Mouse (Mus musculus): ENCODE measurements around the gene Abhd14b. TPM values are rescaled to one million over a fixed set of nuclear protein-coding genes. Genes with fewer than 3 reads are reported as not detected.
A peak's percentile ranks its signal among the peaks of the same experiment; 100 is the strongest.

The Abhd14b gene
- polyA plus RNA-seq, 1 experiment: 16.8 TPM

DNA sequence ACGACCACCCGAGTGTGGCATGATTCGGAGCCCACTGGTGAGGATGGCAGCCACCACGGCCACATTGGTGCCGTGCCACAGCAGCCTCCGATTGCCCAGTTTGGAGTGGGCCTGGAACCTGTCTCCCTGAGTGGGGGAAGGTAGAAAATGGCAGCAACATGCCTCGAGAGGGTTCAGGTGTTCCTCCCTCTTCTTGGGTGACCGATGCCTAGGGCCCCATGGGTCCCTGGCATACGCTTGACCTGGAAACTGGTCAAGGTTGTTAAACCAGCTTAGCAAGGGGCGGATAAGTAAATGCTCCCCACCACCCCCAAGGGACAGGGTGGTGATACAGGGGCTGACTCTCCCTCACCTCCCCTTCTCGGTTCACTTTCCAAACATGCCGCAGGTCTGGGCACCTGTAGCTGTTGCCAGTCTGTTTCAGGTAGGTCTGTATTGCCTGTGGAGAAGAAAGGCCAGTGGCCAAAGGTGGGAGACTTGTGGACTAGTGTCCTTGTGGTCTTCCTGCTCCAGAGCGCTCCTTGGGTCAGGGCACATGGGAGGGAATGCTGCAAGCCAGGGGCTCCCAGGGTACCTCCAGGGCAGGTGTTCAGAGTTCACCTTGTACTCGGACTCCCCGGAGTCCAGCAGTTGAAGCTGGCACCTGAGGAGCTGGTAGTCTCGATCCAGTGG lies 26.0 kb downstream of the Abhd14b start:
- H3K4me3 ChIP-seq (ENCODE audit: insufficient read depth, low read length): no peak overlapping the region
- H3K27ac ChIP-seq (ENCODE audit: insufficient read depth, low read length): no peak overlapping the region
- no peak for TF ChIP-seq POLR2A (IDR thresholded peaks at IDR 0.05; ENCODE audit: low read depth, low read length)
- TF ChIP-seq CTCF (IDR thresholded peaks at IDR 0.05; ENCODE audit: borderline replicate concordance, insufficient read depth, low read length): no peak
- H3K4me1 ChIP-seq (ENCODE audit: control insufficient read depth, insufficient read depth, low read length): peaks cover 9% of the 10 kb centered on the region

DNA sequence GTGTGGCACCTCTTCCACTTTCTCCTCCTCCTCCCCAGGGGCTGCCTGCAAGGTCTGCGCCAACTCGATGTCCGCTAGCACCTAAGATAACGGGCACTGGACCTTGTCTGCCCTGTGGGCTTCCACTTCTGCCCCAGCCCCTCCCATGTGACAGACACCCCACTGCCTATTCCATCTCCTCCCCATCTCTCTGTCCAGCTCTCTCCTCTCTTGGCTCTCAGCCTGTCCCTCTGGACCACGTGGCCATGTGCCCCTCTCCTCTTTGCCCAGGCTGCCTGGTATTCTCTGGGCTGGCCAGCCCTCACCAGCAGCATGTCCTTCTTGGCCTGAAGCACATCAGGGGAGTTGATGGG lies 26.5 kb downstream of the Abhd14b start:
- peaks cover 9% of the 10 kb centered on the region for H3K4me1 ChIP-seq (ENCODE audit: control insufficient read depth, insufficient read depth, low read length)
- H3K4me3 ChIP-seq (ENCODE audit: insufficient read depth, low read length): no peak overlapping the region
- H3K27ac ChIP-seq (ENCODE audit: insufficient read depth, low read length): no peak overlapping the region
- TF ChIP-seq CTCF (IDR thresholded peaks at IDR 0.05; ENCODE audit: borderline replicate concordance, insufficient read depth, low read length) (no peak), POLR2A (IDR thresholded peaks at IDR 0.05; ENCODE audit: low read depth, low read length) (no peak)

DNA sequence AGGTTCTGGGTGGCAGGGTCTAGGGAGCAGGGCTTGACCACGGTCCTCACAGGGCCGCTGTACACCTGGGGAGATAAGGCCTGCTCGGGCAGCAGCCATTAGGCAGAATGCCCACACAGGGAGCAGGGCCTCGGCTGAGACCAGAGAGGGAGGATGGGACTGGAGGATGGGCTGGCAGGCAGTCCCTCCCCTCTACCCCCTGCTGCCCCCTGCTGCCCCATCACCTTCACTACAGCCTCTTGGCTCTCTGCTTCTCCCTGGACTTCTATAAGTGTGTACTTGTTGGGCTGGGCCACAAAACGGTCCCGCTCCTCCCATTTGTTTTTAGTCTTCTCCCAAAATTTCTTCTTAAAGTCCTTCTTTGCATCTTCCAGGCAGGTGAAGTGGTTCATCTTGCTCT lies 27.2 kb downstream of the Abhd14b start:
- no peak overlapping the region for H3K27ac ChIP-seq (ENCODE audit: insufficient read depth, low read length)
- H3K4me1 ChIP-seq (ENCODE audit: control insufficient read depth, insufficient read depth, low read length): peaks cover 9% of the 10 kb centered on the region
- TF ChIP-seq CTCF (IDR thresholded peaks at IDR 0.05; ENCODE audit: borderline replicate concordance, insufficient read depth, low read length) (peak; percentile 56; the same call in 1 of the 2 replicates), POLR2A (IDR thresholded peaks at IDR 0.05; ENCODE audit: low read depth, low read length) (no peak)
- H3K4me3 ChIP-seq (ENCODE audit: insufficient read depth, low read length): peak overlapping the region; percentile 53; the same call in 1 of the 2 replicates

DNA sequence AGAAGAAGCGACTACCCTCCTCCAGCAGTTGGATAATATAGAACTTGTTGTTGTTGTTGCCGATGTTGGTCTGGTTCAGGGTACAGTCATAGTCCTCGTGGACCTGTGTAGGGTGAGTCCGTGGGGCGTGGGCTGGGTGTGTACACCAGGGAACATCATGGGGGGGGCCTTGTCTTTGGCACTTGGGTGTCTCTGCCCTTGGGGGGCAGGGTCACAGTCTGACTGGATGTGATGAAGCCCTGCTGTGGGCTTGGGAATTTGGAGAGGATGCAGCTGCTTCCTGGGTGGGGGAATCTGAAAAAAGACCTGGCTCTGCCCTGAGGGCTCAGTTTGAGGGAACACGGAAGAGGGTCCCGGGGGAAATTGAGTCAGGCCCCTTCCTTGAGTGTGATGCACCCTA lies 27.8 kb downstream of the Abhd14b start:
- no peak for TF ChIP-seq CTCF (IDR thresholded peaks at IDR 0.05; ENCODE audit: borderline replicate concordance, insufficient read depth, low read length)
- no peak for TF ChIP-seq POLR2A (IDR thresholded peaks at IDR 0.05; ENCODE audit: low read depth, low read length)
- peak overlapping the region; percentile 99 for H3K27ac ChIP-seq (ENCODE audit: insufficient read depth, low read length)
- peaks cover 9% of the 10 kb centered on the region for H3K4me1 ChIP-seq (ENCODE audit: control insufficient read depth, insufficient read depth, low read length)
- peak overlapping the region; percentile 53 for H3K4me3 ChIP-seq (ENCODE audit: insufficient read depth, low read length)

DNA sequence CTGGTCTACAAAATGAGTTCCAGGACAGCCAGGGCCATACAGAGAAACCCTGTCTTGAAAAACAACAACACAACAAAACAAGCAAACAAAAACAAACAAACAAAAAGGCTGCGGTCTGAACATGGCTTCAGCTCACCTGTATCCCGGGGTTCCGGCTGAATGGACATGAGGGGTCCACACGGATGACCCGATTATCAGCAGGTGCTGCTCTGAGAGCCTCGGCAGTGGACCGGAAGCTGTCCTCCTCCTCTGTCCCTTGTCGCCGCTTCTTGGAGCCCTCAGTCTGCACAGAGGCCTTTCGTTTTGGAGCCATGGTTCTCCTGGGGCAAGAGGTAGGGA lies 28.4 kb downstream of the Abhd14b start, which contains the start of gene Rrp9:
TSS of gene Rrp9 (plus strand) at position 301 of the 339 bp plus-strand sequence.
- TF ChIP-seq POLR2A (IDR thresholded peaks at IDR 0.05; ENCODE audit: low read depth, low read length) (no peak), CTCF (IDR thresholded peaks at IDR 0.05; ENCODE audit: borderline replicate concordance, insufficient read depth, low read length) (no peak)
- H3K4me1 ChIP-seq (ENCODE audit: control insufficient read depth, insufficient read depth, low read length): peaks cover 9% of the 10 kb centered on the region
- peak within 1 kb of the TSS; percentile 99 for H3K27ac ChIP-seq (ENCODE audit: insufficient read depth, low read length)
- H3K4me3 ChIP-seq (ENCODE audit: insufficient read depth, low read length): peak within 1 kb of the TSS; percentile 53

DNA sequence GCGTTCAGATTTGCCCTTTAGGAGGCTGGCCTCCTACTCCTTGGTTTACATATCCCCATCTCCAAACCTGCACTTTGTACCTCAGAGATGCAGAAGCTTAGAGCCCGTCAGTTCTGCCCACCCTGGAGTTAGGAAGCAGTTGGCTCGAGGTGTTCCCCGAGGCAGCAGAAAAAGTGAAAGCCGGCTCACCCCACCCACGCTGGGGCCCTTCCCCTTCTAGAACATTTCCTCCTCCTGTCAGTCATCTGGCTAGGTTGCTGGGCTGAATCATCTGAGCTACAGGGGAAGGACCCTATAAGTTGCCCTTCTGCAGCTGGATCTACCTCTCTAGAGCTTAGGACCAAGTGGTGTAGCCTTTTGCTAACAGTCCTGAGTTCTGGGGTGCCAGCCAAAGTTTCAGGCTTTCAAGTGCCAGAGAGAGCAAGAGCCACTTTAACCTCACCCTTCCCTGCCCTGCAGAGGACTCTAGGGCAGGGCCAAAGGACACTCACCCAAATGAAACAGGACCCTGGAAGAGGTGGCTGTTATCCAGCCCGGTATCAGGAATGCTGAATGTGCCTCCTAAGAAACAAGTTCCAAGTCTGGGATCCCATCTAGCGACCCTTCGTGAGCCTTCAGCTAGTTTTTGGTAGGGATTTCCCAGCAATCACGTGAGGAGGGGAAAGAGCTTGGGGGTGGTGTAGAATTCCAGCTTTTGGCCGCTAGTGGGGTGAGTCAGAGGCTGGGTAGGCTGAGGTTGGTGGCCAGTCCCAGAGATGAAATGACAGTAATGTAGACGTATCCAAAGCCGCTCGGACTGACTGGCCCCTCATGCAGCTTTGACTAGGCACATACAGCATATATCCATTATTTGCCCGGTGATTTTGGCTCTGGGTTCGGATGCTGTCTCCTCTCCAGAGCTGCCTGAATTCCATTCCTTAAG lies 29.0 kb downstream of the Abhd14b start:
- Histone ChIP-seq H3K27ac (ENCODE audit: insufficient read depth, low read length) (peak overlapping the region; percentile 99), H3K4me1 (ENCODE audit: control insufficient read depth, insufficient read depth, low read length) (peaks cover 9% of the 10 kb centered on the region), H3K4me3 (ENCODE audit: insufficient read depth, low read length) (peak overlapping the region; percentile 53)
- TF ChIP-seq POLR2A (IDR thresholded peaks at IDR 0.05; ENCODE audit: low read depth, low read length) (peak; percentile 67), CTCF (IDR thresholded peaks at IDR 0.05; ENCODE audit: borderline replicate concordance, insufficient read depth, low read length) (no peak)

DNA sequence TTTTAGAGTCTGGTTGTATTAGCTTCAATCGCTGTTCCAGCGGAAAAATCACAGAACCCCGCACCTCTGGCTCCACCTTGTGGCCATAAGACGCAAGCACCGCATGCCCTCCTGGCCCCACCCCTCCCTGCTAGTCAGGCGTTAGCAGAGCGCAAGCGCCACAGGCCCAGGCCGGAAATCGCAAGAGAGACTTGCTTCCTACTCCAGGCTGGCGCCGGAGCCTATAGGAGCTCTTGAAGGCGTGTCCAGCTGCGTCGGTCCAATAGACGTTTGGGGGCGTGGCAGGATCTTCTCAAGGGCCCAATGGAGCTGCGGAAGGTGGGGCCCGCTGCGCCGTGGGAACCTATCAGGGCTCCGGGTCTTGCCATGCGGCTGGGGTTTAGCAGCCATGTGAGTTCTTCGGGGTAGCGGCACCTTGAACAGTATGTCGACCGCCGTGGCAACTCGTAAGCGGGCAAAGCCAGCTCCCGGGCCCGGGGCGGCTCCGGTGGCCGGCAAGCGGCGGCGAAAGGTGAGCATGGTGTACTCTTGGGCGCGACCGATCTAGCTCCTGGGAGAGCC lies 29.7 kb downstream of the Abhd14b start, which contains the start of gene Parp3:
TSS of gene Parp3 (minus strand) at position 26 of the 561 bp plus-strand sequence.
- H3K27ac ChIP-seq (ENCODE audit: insufficient read depth, low read length): peak within 1 kb of the TSS; percentile 99
- peaks cover 9% of the 10 kb centered on the region for H3K4me1 ChIP-seq (ENCODE audit: control insufficient read depth, insufficient read depth, low read length)
- 0 out of 2 replicates have a peak, but pooled peaks have one; percentile 48 for TF ChIP-seq POLR2A (IDR thresholded peaks at IDR 0.05; ENCODE audit: low read depth, low read length)
- TF ChIP-seq CTCF (IDR thresholded peaks at IDR 0.05; ENCODE audit: borderline replicate concordance, insufficient read depth, low read length): peak; percentile 86
- H3K4me3 ChIP-seq (ENCODE audit: insufficient read depth, low read length): peak within 1 kb of the TSS; percentile 99

DNA sequence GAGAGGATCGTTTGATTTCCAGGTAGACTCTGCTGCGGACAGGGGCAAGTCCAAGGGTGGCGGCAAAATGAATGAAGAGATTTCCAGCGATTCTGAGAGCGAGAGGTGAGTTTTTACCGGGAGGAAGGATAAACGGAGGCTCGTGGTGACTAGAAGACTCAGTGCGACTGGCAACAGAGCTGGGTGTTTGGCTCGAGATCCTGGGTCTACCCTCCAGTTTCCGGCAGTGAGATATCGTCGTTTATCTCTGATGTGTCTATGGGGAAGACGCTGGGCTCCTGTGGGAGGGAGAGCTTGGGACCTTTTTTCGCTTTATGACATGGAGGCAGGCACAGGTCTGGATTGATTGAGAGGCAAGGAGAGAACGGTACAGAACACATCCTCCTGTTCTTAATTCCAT lies 30.4 kb downstream of the Abhd14b start:
- no peak overlapping the region for H3K27ac ChIP-seq (ENCODE audit: insufficient read depth, low read length)
- peak overlapping the region; percentile 99 for H3K4me3 ChIP-seq (ENCODE audit: insufficient read depth, low read length)
- 0 out of 2 replicates have a peak, but pooled peaks cover 3% of the 10 kb centered on the region for H3K4me1 ChIP-seq (ENCODE audit: control insufficient read depth, insufficient read depth, low read length)
- TF ChIP-seq CTCF (IDR thresholded peaks at IDR 0.05; ENCODE audit: borderline replicate concordance, insufficient read depth, low read length) (no peak), POLR2A (IDR thresholded peaks at IDR 0.05; ENCODE audit: low read depth, low read length) (no peak)

DNA sequence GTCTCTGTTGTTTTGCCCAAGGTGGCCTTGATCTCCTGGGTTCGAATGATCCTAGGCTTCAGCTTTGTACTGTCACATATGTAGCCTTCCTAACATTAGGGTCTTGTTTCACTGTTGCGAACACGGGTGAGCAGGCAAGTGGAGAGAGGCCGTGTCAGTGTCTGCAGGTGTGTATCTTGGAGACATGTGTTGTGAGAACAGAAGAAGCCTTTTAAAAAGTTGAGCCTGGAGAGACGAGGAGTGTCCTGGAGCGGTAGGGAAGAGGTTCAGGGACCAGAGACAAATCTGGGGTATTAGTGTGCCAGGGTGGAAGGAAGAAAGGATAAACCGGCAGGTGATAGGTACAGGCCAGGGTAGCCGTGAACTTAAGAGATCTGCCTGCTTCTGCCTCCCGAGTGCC lies 30.8 kb downstream of the Abhd14b start:
- H3K4me3 ChIP-seq (ENCODE audit: insufficient read depth, low read length): peak overlapping the region; percentile 99
- TF ChIP-seq POLR2A (IDR thresholded peaks at IDR 0.05; ENCODE audit: low read depth, low read length) (no peak), CTCF (IDR thresholded peaks at IDR 0.05; ENCODE audit: borderline replicate concordance, insufficient read depth, low read length) (no peak)
- no peak overlapping the region for H3K27ac ChIP-seq (ENCODE audit: insufficient read depth, low read length)
- H3K4me1 ChIP-seq (ENCODE audit: control insufficient read depth, insufficient read depth, low read length): 0 out of 2 replicates have a peak, but pooled peaks cover 3% of the 10 kb centered on the region

Measured in embryonic fibroblast, embryonic 13.5 days (primary cell).